Mouse (Mus musculus): ENCODE measurements at regions not wholly inside any gene's neighbourhood (a gene's known extent, or its start where the extent isn't known, plus 50 kb on each side); places are given as distances from the start of the nearest gene placed in this dataset.

DNA sequence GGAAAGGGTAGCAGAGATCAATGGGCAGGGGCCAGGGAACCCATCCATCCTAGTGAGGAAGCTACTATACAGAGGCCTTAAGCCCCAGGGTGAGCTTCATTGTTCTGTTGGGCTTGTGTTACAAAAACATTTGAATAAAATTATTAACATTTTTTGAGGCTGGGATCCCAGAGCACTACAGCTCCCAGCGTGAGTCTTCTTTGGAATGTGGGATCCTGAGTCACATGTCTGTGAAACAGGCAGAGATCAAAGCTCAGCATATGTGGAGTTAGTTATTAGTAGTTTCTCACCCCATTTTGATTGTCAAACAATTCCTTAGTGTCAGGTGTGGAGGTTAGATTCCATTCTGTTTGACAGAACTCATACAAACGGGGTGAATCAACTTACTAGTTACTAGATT, 79.7 kb upstream of the Creb5 start:
- no peak for TF ChIP-seq CTCF (conservative IDR thresholded peaks at IDR 0.05; ENCODE audit: insufficient read depth, insufficient read length, low read depth, low read length)
- TF ChIP-seq POLR2A (IDR thresholded peaks at IDR 0.05; ENCODE audit: low read depth, low read length), result no peak
